Mouse (Mus musculus) spleen, adult 12 weeks (tissue): ENCODE results near the gene Slc1a1.

ENCODE experiments used
- DNase-seq: peaks from one replicate; pipeline ENCODE4 v3.0.0; 2022; ENCODE audit warnings: low spot score

Gene Slc1a1

DNA sequence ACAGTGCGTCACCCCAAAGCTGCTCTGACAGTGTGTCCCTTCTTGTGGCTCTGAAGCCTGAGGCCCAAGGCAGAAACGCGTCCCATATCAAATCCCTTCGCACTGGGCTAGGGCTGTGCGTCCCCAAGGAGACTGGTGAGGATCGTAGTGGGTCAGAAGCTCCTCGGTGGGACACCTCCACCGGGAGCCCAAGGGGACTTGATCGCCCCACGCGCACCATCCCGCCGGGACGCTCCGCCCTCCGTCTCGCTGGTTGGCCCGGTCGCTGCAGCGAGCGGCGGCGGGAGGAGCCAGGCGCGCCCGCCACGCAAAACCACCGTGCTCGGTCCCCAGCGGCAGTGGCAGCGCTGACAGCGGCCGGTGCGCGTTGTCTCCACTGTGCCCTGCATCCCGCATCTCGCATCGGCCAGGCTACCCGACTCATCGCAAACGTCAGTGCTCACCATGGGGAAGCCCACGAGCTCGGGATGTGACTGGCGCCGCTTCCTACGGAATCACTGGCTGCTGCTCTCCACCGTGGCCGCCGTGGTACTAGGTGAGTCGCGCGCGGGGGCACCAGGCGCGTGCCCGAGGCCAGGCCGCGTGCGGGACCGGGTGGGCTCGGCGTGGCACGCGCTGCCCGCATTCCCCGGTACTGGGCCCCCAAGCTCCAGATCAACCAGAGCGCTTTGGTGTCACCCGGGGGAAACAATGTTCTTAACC, at the start of gene Slc1a1:
Gene Slc1a1, plus strand, starts transcription at position 252 of the 702 bp plus-strand sequence.
- DNase-seq: no peak

DNA sequence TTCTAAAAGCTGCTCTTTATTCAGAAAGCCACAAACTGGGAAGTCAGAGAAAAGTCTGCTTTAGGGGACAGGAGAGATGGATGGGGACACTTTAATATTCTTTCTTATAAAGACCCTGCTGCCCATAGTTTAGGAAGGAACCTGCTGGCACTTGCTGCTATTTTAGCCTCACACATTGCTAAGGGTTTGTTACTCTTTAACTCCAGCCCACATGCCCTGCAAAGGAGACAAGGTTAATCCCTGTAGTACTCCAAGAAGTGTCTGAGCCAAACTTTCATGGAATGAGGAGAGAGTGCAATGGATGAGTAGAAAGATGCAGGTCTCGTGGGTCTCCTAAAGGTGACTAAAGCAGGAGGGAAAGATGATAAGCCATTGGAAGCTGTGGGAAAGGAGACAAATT, 44.7 kb upstream of the Slc1a1 start:
- DNase-seq: no peak

DNA sequence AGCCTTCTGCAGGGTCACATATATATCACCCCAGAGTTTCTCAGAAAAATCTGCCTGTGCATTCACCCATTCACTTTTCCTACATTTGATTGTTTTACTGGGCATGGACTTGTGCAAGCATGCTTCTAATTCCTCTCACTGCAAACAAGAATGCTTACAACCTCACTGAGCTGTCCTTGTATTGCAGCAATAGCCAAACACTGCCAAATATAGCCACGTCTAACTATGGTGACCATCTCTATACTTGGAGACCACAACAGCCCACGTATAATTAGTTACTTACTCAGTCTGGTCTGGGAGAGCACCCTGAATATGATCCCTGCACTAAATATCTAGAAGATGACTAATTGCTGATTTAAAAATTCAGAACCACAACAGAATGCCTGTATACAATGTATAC, 41.5 kb upstream of the Slc1a1 start:
- DNase-seq: no peak

DNA sequence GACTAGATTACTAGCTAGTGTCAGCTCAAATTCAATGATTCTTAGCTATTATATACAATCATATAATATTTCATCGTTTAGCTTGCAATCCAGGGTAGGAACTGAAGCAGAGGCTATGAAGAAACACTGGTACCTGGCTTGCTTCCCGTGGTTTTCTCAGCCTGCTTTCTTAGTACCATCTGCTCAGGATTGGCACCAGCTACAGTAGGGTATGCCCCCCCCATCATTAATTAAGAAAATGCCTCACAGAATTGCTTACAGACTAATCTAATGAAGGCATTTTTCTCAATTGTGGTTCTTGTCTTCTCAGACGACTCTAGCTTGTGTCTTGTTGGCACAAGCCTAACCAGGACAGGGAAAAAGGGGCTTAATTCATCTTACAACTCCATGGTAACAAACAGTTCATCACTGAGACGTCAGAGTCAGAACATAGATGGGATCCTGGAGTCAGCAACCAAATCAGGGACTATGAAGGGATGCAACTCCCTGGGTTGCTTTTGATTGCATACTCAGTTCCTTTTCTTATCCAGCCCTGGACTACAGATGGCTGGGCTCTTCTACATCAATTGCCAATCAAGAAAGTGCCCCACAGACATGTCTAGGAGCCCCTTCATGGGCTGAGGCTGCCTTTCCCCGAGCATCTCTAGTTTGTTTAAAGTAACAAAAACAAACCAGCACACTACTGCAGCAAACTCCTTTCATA, 38.6 kb upstream of the Slc1a1 start:
- no peak for DNase-seq

DNA sequence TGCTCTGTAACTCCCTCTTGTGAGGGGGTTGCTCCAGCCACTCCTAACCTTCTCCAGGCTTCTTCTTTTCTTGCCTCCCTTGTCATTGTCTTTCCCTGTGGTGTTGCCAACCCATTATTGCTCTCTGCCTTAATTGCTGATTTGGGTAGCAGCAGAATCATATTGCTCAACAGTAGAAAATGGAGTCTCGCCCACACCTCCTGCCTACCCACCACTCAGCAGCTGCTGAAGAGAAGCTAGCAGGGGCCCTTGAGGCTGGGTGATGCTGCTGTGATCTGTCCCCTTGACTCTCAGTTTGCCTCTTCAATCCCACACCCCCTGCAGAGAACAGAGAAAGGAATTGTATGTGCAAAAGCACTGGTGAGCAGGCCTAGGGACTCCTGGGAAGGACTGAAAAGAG, 37.9 kb upstream of the Slc1a1 start:
- DNase-seq: no peak

DNA sequence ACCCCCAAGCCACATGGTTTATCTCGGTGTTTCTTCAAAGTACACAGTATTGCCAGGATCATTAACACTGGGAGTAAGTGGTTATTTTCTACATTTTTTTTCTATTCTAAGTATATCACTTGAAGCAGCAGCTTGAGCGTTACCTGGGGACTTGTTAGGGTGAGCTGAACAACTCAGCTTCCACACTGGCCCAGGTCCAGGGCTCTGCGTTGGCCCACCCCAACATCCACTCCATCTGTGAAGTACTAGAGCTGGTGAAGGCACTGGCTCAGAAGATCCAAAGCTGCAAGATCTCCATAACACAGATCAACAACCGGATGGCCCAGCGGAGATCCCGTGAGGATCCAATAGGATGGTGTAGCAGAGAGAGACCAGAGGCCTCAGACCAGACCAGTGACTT, 37.2 kb upstream of the Slc1a1 start:
- no peak for DNase-seq

DNA sequence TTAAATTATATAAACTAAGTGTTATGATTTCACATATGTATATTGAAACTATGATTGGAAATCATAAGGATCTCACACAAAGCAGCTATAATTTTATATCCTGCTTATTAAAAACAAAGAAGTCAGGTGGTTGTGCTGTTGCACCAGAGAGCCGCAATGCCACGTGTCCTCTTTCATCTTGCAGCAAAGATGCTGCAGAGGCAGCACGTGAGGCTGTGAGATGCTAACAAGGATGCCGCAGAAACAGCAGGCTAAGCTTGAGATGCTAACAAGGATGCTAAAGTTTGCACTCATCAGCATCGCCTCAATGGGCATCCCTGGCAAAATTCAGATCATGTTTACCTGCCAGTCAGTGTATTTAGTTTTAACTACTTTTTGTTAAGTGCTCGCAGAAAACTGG, 34.4 kb upstream of the Slc1a1 start:
- no peak for DNase-seq

DNA sequence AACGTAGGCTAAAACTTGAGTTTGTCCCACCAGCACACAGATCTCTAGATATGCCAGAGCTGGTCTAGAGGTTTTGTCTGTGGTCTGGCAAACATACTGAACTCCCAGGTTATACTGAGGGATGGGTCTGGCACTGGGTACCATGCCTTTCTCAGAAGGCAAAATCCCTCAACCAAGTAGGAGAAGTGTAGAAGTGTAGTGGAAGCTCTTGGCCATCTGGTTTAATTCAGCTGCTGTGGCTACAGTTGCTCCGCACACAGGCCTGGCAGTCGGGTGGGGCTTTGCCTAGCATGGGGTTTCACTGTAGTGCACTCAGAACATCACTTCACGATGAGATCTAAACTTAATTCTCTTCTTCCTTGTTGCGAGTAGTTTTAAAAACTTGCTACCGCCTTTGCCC, 28.6 kb upstream of the Slc1a1 start:
- no peak for DNase-seq

DNA sequence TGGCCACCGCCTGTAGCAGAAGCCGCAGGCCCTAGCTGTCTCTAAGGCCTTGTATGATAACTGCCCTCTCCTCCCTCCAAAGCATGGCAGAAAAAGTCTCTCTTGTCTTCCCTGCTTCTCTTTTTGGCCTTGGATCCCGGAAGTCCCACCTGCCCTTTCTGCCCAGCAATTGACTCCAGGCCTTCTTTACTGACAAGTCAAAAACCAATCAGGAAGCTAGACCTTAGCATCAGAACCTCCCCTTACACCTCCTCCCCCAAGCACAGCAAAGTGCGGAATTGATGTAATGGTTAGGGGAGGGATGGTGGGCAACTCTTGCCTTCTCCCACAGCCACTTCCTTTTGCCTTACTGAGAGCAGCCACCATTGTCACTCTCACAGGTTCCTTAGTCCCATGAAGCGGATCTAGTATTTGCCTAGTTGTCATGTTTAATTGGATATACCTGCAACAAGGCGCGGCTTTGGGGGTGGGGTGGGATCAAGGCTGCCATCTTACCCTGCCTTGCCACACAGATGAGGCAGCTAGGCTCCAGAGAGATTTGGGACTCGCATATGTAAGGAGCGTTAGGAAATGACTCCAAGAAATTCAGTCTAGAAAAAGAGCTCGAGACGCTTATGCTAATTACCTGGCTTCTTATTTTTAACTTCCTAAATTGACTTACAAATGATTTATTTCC, 27.9 kb upstream of the Slc1a1 start:
- DNase-seq: no peak

DNA sequence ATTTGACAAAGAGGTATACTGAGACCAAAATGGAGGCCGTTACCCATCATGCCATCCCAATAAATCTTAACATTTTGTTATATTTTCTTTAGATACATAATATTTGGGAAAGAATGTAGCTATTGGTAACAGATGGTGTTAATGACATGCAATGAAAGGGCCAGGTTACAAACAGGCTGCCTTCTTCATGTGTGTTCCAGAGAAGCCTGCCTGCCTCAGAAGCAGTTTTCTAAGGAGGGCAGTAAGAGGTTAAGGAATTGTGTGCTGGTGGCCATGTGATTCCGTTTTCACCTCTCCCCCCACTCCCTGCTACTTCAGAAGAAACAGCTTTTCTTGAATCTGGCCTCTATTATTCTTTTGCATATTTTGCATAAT, 27.4 kb upstream of the Slc1a1 start:
- DNase-seq: no peak

DNA sequence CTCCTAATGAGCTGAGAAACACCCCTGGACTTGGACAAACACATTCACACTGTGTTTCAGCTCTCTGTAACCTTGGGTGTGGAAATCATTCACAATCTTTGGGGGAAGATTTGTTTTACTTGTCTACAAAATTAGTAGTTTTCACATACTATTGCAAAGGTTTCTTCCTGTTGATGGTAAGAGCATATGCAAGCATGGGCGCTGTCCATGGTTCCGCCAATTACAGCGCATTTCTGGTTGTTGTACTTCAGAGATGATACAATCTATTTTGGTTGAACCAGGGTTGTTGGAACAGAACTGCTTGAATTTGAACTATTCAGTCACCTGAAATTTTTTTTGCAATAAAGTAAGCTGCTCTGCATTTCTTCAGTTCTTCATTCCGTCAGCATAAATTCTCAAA, 16.6 kb upstream of the Slc1a1 start:
- DNase-seq: no peak

DNA sequence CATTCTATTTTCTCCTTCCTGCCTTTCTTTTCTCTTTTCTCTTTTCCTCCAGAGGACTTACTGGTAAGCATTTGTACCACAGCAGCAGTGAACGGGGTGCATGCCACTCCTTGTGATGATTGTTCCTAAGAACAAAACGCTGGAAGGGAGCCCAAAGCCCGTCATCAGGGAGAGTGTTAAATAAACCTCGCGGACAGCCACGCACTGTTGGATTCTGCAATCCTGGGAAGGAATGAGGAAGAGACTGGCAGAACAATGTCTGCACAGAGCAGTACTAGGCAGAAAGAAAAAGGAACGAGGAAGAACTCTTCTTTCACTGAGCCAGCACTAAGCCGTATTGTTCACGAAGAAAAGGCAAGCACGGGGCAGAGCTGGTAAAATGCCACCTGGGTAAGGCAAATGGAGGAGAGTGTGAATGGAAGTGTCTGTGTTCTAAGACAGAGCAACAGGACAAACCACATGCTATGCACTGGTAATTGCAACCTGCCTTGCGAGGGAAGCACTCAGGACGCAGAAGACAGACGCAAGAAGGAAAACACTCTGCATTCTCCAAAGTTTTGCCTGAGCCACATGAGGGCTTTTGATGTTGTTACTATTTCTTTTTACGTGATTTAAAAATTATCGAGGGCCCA, 7.0 kb upstream of the Slc1a1 start:
- no peak for DNase-seq

DNA sequence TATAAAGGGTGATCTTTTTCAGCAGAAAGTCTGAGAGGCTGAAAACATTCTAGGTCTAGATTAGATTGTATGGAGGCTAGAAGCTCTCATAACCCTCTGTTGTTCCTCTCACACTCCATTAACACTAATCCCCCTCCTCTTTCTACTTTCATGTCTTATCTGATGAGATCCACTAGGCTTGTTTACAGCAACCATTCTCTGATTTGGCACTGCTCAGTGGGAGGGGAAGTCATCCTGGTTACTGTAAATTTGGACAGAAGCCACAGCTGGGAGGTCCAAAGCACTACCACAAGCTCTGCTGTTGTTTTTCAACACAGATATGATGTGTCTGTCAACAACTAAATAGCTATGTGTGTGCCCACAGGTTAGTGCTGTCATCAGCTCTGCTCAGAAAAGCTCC, 3.5 kb upstream of the Slc1a1 start:
- DNase-seq: no peak

DNA sequence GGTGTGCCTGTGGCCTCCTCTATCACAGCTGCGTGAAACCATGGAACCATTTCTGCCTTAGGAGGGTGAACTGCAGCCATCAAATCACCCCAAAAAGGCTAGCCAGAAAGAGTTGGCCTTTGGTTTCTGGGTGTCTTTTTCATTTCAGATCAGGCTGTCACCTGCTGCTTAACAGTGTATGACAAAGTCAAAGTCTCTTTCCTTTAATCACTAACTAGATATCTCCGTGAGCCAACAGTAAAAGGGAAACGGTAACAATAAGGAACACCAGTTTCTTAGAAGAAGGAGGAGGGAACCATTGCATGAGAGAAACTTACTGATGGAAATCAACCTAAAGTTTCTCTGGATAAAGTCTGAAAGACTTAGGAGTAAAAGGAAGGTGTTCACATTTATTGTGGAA, 2.2 kb upstream of the Slc1a1 start:
- no peak for DNase-seq

DNA sequence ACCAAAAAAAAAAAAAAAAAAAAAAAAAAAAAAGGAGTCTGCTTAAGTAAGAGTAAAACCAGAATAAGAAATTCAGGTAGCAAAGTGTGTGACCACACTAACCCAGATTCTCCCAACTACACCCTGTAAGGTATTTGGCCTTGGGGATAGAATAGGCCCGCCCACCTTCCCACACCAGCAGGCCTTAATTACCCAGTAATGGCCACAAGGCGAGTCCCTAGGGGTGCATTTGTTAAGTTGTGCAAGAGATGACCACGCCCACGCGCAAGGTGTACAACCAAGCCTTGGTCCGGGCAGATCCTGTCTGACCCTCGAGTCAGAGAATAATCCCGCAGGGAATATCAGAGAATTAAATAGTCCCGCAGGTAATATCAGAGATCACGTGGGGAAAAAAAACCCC, 461 bp upstream of the Slc1a1 start:
- no peak for DNase-seq

DNA sequence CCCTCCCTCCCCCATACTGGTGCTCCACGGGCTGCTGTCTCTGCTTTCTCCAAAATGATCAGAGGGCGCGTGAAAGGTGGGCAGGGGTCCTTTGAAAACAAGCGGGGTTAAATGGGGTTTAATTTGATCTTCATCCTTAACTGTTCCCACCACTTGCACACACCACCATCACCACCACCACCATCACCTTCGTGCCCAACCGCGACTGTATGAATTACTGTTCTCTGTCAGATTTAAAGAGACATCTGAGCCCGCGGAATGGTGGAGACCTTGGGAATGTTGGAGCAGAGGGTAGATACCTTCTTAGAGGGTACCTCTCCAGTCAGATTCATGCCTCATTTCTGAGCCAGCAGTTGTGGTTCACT, 633 bp downstream of the Slc1a1 start:
- no peak for DNase-seq

DNA sequence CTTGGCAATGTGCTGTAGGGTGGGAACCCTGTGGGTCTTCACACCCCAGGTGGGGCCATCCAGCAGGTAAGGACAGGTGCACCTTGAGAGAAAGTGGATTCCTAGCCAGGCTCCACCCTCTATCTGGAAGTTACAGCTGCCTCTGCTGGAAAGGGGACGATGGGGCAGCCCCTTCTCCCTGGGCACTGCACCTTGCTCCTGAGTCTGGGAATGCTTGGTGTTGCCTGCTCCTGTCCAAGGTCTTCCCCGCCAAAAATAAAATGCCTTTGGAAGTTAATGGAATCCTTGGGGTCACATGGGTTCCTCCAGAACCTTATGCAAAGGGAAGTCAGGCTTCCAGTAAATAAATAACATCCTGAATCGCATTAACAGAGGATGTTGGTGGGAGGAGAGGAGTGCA, 1.3 kb downstream of the Slc1a1 start:
- no peak for DNase-seq

DNA sequence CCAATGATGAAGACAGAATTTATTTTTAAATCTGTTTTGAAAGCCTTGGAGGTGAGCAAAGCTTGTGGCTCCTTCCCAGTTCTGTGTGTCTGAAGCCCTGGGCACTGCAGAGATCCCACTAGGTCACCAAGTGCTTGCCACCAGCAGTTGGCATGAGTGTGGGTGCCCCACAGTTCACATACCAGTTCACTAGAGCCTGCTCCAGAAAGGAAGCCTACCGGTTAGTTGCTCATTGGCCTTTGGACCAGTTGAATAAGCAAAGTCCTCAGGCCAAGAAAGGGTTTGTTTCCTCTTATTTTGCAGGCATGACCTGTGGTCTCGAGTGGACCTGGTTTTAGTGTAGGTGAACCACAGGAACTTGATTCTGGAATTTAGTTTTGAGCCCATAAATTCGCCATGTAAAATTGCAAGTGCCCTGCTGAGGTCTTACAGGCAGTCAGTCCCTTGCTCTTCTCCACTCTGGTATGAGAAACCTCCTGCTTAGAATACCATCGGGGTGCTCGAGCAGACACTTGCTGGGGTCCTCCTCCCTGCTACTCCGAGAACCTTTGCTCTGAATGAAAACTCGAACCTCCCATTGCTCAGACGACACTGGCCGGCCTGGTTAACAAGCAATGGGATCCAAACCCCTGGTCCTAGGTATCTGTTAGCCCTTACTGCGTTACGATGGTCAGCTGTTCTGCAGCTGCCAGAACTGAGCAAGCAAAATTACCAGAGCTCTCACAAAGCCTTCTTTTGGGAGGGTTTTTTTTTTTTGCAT, 2.0 kb downstream of the Slc1a1 start:
- DNase-seq: no peak

DNA sequence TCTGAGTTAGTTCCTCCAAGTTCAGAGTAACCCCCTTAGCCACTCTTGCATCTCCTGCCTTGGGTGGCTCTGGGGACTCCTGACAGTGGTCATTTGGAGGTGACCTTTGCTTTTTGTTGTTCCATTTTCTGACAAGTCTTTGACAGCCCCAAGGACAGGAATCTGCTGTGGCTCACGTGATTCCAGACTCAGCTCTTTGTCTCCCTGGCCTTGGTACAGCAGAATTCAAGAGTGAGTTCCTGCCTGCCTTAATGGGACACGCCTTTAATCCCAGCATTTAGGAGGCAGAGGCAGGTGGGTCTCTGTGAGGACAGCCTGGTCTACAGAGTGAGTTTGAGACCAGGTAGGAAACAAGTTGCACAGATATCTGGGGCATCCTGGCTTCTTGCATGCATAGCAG, 3.9 kb downstream of the Slc1a1 start:
- no peak for DNase-seq

DNA sequence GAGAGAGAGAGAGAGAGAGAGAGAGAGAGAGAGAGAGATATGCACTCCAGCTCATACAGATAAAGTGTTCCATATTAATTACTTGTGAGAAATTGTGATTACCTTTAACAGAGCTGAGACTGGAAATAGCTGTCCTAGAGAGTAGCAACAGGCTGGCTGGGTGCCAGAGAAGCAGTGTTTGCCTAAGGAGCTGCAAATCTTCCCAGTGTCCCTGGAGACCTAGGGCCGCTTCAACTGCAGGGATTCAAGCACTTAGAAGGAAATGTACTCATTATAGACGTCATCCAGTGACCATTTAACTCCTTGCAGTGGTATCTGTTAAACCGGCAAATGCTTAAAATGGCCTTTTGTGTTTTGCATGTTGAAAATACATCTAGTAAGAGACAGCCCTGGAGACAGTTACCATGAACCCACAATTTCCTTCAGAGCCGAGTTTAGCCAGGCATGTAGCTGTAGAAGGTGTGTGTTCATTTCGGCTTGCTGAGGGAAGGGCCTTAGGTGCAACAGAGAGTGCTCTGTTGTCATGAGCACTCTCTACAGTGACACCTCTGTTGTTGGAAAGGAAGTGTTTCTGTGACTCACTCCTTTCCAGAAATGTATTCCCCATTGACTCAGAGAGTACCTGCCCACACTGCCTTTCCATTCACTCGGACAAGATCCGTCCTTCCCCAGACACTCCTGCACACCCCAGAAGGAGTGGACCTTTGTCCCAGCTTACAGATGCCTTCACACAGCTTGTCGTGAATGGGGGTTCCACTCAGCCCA, 10.3 kb downstream of the Slc1a1 start:
- DNase-seq: no peak

DNA sequence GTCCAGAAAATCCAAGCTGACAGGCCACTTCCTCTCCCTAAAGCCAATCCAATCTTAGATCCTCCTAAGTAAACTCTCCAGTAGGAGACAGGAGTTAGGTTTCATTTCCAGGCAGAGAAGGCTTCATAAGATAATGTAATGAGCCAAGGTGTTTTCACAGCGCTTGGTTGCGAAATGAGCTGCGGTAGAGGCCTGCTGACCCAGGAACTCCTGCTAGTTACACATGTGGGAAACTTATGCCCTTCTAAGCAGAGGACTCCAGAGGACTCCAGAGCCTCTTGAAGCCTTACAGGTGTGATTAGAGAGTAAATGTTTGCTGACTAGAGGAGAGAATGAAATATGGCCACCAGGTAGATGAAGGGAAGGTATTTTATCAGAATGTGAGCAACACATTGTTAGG, 15.7 kb downstream of the Slc1a1 start:
- DNase-seq: no peak

DNA sequence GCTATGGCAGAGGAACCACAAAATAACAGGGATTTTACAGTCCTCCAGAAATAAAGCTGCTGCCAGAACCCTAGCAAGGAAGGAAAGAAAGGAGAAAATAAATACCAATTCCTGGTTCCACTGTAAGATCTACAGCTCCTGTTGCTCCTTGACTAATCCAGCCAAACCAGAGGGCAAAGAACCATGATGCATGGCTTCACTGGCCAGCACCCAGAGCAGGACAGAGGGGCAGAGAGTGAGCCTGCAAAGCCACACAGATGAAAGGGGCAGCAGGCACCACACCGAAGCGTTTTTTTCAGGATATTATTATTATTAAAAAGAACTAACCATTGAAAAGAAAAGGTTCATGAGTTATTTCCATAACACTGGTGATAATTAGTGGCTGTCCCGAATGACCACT, 17.2 kb downstream of the Slc1a1 start:
- no peak for DNase-seq
